Mouse (Mus musculus): ENCODE results near the gene Mif4gd.

The Mif4gd gene

DNA sequence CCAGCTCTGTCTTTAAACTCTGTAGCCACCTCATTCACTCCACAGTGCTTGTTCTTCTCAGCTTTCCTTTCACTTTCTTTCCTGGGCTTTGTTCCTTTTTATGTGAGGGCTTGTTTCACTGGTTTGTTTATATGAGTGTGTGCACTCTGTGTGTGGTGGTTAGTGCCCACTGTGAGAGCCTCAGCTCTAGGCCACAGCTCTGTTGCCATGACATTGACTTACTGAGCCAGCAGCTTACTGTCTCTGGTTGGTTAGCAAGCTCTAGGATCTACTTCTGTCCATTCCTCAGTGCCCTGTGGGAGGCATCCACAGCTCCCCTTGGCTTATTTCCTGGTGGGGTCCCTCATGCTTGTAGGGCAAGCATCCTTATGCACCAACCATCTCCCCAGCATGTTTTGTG lies 33.7 kb downstream of the Mif4gd start:
- DNase-seq (ENCODE audit: low spot score in 2 of 2) = no peak

GRCm38 (mm10) chr11:115564961-115565360 lies 47.8 kb downstream of the Mif4gd start:
- no peak for DNase-seq (ENCODE audit: low spot score in 2 of 2)

GRCm38 (mm10) chr11:115564064-115564809 lies 48.5 kb downstream of the Mif4gd start, which contains the start of gene Nup85:
Nup85 (plus strand) TSS chr11:115564434.
- peak; percentile 97 to 98 for DNase-seq (ENCODE audit: low spot score in 2 of 2)

- no peak for DNase-seq (ENCODE audit: low spot score in 2 of 2)
Measured at GRCm38 (mm10) chr11:115563406-115563805, 49.4 kb downstream of the Mif4gd start.

All from right cerebral cortex, adult 2 months (tissue).